Mouse (Mus musculus) ovary, adult 18-20 months (tissue): Measurements from ENCODE around the gene Olfr50.

Experiments used
- DNase-seq: peaks from one replicate; pipeline ENCODE4 v3.0.0; 2022; ENCODE audit warnings: low spot score, mixed read lengths

Olfr50 gene

DNA sequence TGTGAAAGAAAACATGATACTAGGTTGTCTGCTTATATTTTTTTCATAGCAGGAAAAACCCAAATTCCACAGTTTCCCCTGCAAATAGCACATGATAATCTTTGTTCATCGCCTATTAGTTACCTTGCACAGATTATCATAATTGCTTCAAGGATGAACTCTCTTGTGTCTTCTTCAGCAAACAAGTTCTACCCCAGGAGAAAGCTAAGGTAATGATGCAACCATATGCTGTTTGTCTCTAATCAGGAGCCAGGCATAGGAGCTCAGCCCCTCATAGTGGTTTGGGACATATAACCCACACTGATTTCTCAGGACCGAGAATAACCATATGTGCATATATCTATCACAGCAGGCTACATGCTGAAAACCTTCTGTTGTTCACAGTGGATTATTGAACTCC, at the start of gene Olfr50:
Gene Olfr50, plus strand, starts transcription at position 301 of the 400 bp plus-strand sequence.
- no peak for DNase-seq

- DNase-seq: no peak
Observed at GRCm38 (mm10) chr2:36783976-36784375, 6.4 kb upstream of the Olfr50 start, which contains the start of gene Olfr348. Olfr348 (plus strand) TSS chr2:36784276.

DNA sequence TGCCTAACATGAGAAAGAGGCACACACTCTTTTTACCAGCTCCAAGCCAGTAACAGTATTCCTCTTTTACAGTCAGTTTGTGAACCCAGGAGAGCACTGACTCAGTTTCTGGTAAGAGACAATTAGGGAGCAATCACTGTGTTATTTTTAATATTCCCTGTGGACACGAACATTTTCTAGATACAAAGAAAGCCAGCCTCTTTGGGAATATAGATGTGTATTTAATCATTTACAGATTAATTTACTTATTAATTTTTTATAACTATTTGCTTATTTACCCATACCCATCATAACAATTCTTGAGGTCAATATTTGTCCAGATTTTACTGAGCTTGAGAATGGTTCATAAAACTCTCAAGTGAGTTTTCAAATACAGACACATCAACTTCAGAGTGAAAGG, 26.6 kb downstream of the Olfr50 start, which contains the start of gene Olfr3:
Gene Olfr3, minus strand, starts transcription at position 101 of the 400 bp plus-strand sequence.
- no peak for DNase-seq

DNA sequence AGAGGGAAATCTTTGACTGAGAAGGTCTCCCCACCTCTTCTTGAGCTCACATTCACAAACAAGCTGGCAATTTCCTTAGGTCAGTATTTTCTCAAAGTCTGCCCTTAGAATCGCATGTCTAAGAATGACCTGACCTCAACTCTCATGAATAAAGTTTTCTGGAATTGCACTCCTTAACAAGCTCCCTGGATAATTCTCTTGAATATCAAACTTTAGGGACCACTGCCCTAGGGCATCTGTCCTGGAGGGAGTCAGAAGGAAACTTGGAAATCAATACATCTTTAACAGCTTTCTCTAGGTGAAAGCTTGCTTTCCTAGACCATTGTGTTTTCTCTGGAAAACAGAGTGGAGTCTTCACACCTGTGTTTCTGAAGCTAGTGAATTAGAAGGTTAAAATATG, 55.7 kb downstream of the Olfr50 start, which contains the start of gene Olfr350:
Gene Olfr350, plus strand, starts transcription at position 301 of the 400 bp plus-strand sequence.
- no peak for DNase-seq
